In genomic region chr2:124485761-124486160, GRCm38 (mm10) we compare ENCODE assay signal across 15 mouse cellular contexts.
"Had no signal": no experiment of that assay in that cellular context is flagged by ENCODE, and none has a peak within 500 bp of the region (broad histone marks: within the 10 kb centered on the region; RNA-seq: fewer than 3 reads in every experiment).

No protein-coding gene starts in this region.

- ATAC-seq: liver, postnatal 0 days; lung, postnatal 0 days; midbrain, embryonic 15.5 days had no signal

- H3K27me3 ChIP-seq: limb, embryonic 13.5 days; neural tube, embryonic 12.5 days; neural tube, embryonic 15.5 days had no signal

- DNase-seq: kidney, postnatal 25 days; liver; liver, postnatal 0 days; lung, embryonic 14.5 days; right cerebral cortex, adult 18-20 months; right cerebral cortex, postnatal 14 days; right cerebral cortex, postnatal 4 days; thymus, adult 2 months; thymus, postnatal 14 days; thymus, postnatal 4 days had no signal
